Comparison of ENCODE assay signal across 20 mouse cellular contexts in genomic region chr9:115941171-115941570, GRCm38 (mm10). TPM values are rescaled to one million over a fixed set of nuclear protein-coding genes. Genes with fewer than 3 reads are reported as not detected.
"Had no signal": no experiment of that assay in that cellular context is flagged by ENCODE, and none has a peak within 500 bp of the region (broad histone marks: within the 10 kb centered on the region; RNA-seq: fewer than 3 reads in every experiment).

No protein-coding gene starts in this region.

- H3K27ac ChIP-seq: liver, embryonic 14.5 days; lung, embryonic 15.5 days; midbrain, embryonic 15.5 days; neural tube, embryonic 12.5 days; neural tube, embryonic 15.5 days; stomach, postnatal 0 days had no signal

- ATAC-seq: liver, postnatal 0 days; midbrain, embryonic 15.5 days had no signal

- H3K36me3 ChIP-seq: lung, embryonic 15.5 days; midbrain, embryonic 15.5 days; neural tube, embryonic 12.5 days; neural tube, embryonic 15.5 days had no signal

- DNase-seq: kidney, adult 9 months; kidney, postnatal 14 days; kidney, postnatal 4 days; liver, postnatal 0 days; lung, postnatal 10 days; lung, postnatal 36 days; right cerebral cortex, adult 18-20 months; right cerebral cortex, postnatal 14 days; right cerebral cortex, postnatal 4 days; thymus, adult 2 months; thymus, postnatal 14 days had no signal

- H3K9ac ChIP-seq: liver, embryonic 14.5 days; liver, postnatal 0 days; lung, embryonic 15.5 days; midbrain, embryonic 15.5 days; neural tube, embryonic 12.5 days; neural tube, embryonic 15.5 days had no signal

- H3K4me3 ChIP-seq: lung, embryonic 15.5 days; midbrain, embryonic 15.5 days; neural tube, embryonic 12.5 days; neural tube, embryonic 15.5 days had no signal

- H3K4me2 ChIP-seq: liver, embryonic 11.5 days; lung, embryonic 15.5 days; midbrain, embryonic 11.5 days; midbrain, embryonic 15.5 days; neural tube, embryonic 12.5 days; neural tube, embryonic 15.5 days had no signal

- H3K9me3 ChIP-seq: lung, embryonic 15.5 days; midbrain, embryonic 15.5 days; neural tube, embryonic 12.5 days; neural tube, embryonic 15.5 days had no signal

- H3K27me3 ChIP-seq: lung, embryonic 15.5 days; midbrain, embryonic 15.5 days; neural tube, embryonic 12.5 days; neural tube, embryonic 15.5 days had no signal

RNA-seq across cellular contexts. Expression of gene Gadl1, which starts 31.9 kb away (rescaled TPM):
- total RNA-seq: megakaryocyte-erythroid progenitor cell, adult 5-6 weeks had no signal
